Mouse (Mus musculus) kidney, postnatal 0 days (tissue): ENCODE results near the gene Slc25a33. TPM values are rescaled to one million over a fixed set of nuclear protein-coding genes. Genes with fewer than 3 reads are reported as not detected.
"Not testable (repeated sequence)": the region's sequence is repeated elsewhere in the genome, so short reads cannot be mapped to it uniquely, and the experiment has no call there.

ENCODE experiments used
- ATAC-seq: fragments of 200-750 bp; cut with Nextera tagmentation; replicated peaks from 2 replicates; pipeline ENCODE4 v1.8.0; 2017; ENCODE audit warnings: low read depth, moderate number of reproducible peaks, moderate TSS enrichment, moderate library complexity; ENCODE audit not compliant: low FRiP score
- DNase-seq: peaks from one replicate; pipeline ENCODE4 v3.0.0-alpha.2; 2016; ENCODE audit warnings: low spot score
- H3K27ac ChIP-seq: fragments of 300-500 bp; sonication (generic); 2 replicates; pipeline ENCODE4 v1.5.1; 2014; ENCODE audit warnings: mild to moderate bottlenecking
- H3K27me3 ChIP-seq: fragments of 300-500 bp; sonication (generic); 2 replicates; pipeline ENCODE4 v1.6.1; 2014; ENCODE audit warnings: low read length, mixed read lengths; ENCODE audit not compliant: insufficient read depth
- H3K36me3 ChIP-seq: fragments of 300-500 bp; sonication (generic); 2 replicates; pipeline ENCODE4 v1.6.1; 2014; ENCODE audit warnings: low read length, mixed read lengths; ENCODE audit not compliant: insufficient read depth
- H3K4me1 ChIP-seq: fragments of 300-500 bp; sonication (generic); replicated peaks from 2 replicates; pipeline ENCODE4 v1.6.1; 2014; ENCODE audit warnings: antibody characterized with exemption, low read length, mixed read lengths; ENCODE audit not compliant: insufficient read depth
- H3K4me2 ChIP-seq: fragments of 300-500 bp; sonication (generic); 2 replicates; pipeline ENCODE4 v1.6.1; 2014; ENCODE audit warnings: mild to moderate bottlenecking, low read length, moderate library complexity, mixed read lengths
- H3K4me3 ChIP-seq: fragments of 300-500 bp; sonication (generic); replicated peaks from 2 replicates; pipeline ENCODE4 v1.5.1; 2014; ENCODE audit warnings: low read depth, low read length
- H3K9ac ChIP-seq: fragments of 300-500 bp; sonication (generic); 2 replicates; pipeline ENCODE4 v1.6.1; 2014; ENCODE audit warnings: low read depth, low read length
- H3K9me3 ChIP-seq: fragments of 300-500 bp; sonication (generic); replicated peaks from 2 replicates; pipeline ENCODE4 v1.6.1; 2016; ENCODE audit warnings: low read length, inconsistent platforms, mixed read lengths
- CTCF ChIP-seq: IDR thresholded peaks from 2 replicates; pipeline ENCODE4 v1.5.1; 2016; ENCODE audit warnings: antibody characterized with exemption, low read depth, mild to moderate bottlenecking, moderate library complexity
- WGBS: fragments of 180-500 bp; shearing (Covaris S2); extraction: QIAGEN DNeasy Blood & Tissue Kit; methylation state at CpG from one replicate; pipeline ENCODE4 v1.1.7; 2014; 5-methylcytosine and 5-hydroxymethylcytosine counted together
- polyA plus RNA-seq: library from polyadenylated mRNA; unstranded; fragments of >200 nt; fragmentation: Nextera tagmentation; extraction: Ambion mirVana; gene quantifications from 2 replicates; pipeline ENCODE4 v1.2.1, GENCODE M21; 2015

Slc25a33 gene
- polyA plus RNA-seq, 1 experiment from 2014 or later, result 15.1 TPM

- 93% methylated on average over 14 of the region's 14 CpGs for WGBS
- no peak for TF ChIP-seq CTCF
Measured at GRCm38 (mm10) chr4:149815586-149815985, 41.5 kb upstream of the Slc25a33 start.

GRCm38 (mm10) chr4:149813409-149814184, 39.5 kb upstream of the Slc25a33 start:
- Histone ChIP-seq H3K36me3 (no peaks in the 10 kb centered on the region), H3K4me1 (no peaks in the 10 kb centered on the region), H3K4me3 (no peak overlapping the region), H3K27ac (no peak overlapping the region), H3K9me3 (no peaks in the 10 kb centered on the region), H3K9ac (no peak overlapping the region), H3K27me3 (no peaks in the 10 kb centered on the region), H3K4me2 (no peak overlapping the region)
- TF ChIP-seq CTCF, result no peak
- ATAC-seq (peak; percentile 53), DNase-seq (no peak)
- WGBS, result 41% methylated on average over 14 of the region's 14 CpGs

More at GRCm38 (mm10) chr4:149815586-149815985, 41.5 kb upstream of the Slc25a33 start:
- ATAC-seq (no peak), DNase-seq (no peak)
- Histone ChIP-seq H3K4me3 (no peak overlapping the region), H3K4me1 (peaks cover 1% of the 10 kb centered on the region; the same call in 1 of the 2 replicates), H3K27me3 (no peaks in the 10 kb centered on the region), H3K36me3 (no peaks in the 10 kb centered on the region), H3K27ac (no peak overlapping the region), H3K9me3 (no peaks in the 10 kb centered on the region), H3K9ac (no peak overlapping the region), H3K4me2 (no peak overlapping the region)

- not testable (repeated sequence) for DNase-seq, H3K27me3 ChIP-seq, H3K4me3 ChIP-seq, H3K9ac ChIP-seq, H3K36me3 ChIP-seq, H3K9me3 ChIP-seq, H3K4me2 ChIP-seq, ATAC-seq, H3K27ac ChIP-seq, H3K4me1 ChIP-seq
Measured at GRCm38 (mm10) chr4:149810372-149810771, 36.3 kb upstream of the Slc25a33 start.

GRCm38 (mm10) chr4:149808584-149809227, 34.6 kb upstream of the Slc25a33 start:
- WGBS, result 17% methylated on average over 11 of the region's 11 CpGs
- no peak overlapping the region for H3K4me3 ChIP-seq
- H3K9ac ChIP-seq, result no peak overlapping the region
- H3K27me3 ChIP-seq, result no peaks in the 10 kb centered on the region
- ATAC-seq, result no peak
- no peak for DNase-seq
- H3K9me3 ChIP-seq, result no peaks in the 10 kb centered on the region
- no peak for TF ChIP-seq CTCF
- H3K27ac ChIP-seq, result no peak overlapping the region
- no peak overlapping the region for H3K4me2 ChIP-seq
- no peaks in the 10 kb centered on the region for H3K4me1 ChIP-seq
- H3K36me3 ChIP-seq, result no peaks in the 10 kb centered on the region

GRCm38 (mm10) chr4:149808060-149808567, 34.0 kb upstream of the Slc25a33 start:
- H3K9me3 ChIP-seq, result no peaks in the 10 kb centered on the region
- TF ChIP-seq CTCF, result no peak
- WGBS, result 28% methylated on average over 14 of the region's 14 CpGs
- no peak overlapping the region for H3K4me3 ChIP-seq
- no peaks in the 10 kb centered on the region for H3K4me1 ChIP-seq
- no peak overlapping the region for H3K4me2 ChIP-seq
- no peak overlapping the region for H3K27ac ChIP-seq
- no peak overlapping the region for H3K9ac ChIP-seq
- H3K36me3 ChIP-seq, result no peaks in the 10 kb centered on the region
- DNase-seq (no peak), ATAC-seq (no peak)
- no peaks in the 10 kb centered on the region for H3K27me3 ChIP-seq

GRCm38 (mm10) chr4:149806699-149807381, 32.8 kb upstream of the Slc25a33 start:
- H3K4me1 ChIP-seq, result no peaks in the 10 kb centered on the region
- no peak overlapping the region for H3K4me2 ChIP-seq
- no peak overlapping the region for H3K27ac ChIP-seq
- H3K36me3 ChIP-seq, result no peaks in the 10 kb centered on the region
- H3K9me3 ChIP-seq, result no peaks in the 10 kb centered on the region
- H3K27me3 ChIP-seq, result no peaks in the 10 kb centered on the region
- TF ChIP-seq CTCF, result peak; percentile 94
- no peak overlapping the region for H3K4me3 ChIP-seq
- H3K9ac ChIP-seq, result no peak overlapping the region
- DNase-seq (peak; percentile 97), ATAC-seq (peak; percentile 67; the same call in 1 of the 2 replicates)
- 51% methylated on average over 19 of the region's 19 CpGs for WGBS
